Mouse (Mus musculus): ENCODE data around the gene Polr3gl.

The Polr3gl gene

DNA sequence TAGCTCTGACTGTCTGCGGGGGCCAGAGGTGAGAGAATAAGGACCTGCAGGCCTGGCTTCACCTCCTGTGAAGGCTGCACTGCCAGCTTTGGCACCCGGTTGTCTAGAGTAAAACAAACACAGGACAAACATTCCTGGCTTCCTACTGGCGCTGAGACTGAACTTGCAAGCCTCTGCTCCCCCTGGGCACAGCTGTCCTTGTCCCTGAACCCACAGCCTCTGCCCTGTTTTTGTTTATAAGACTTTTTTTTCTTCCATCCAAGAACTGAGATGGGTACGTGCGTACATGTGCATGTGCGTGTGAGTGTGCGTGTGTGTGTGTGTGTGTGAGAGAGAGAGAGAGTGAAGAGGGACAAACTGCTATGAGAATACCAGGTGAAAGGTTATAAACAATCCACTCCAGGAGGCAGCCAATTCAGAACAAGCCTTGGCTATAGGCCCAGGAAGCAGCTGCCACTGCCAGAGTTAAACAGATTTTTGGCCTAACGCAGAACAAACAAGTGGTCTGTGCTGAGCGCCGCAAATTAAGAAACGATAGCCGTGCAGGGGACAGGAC, 38.9 kb downstream of the Polr3gl start:
- no peak for DNase-seq

DNA sequence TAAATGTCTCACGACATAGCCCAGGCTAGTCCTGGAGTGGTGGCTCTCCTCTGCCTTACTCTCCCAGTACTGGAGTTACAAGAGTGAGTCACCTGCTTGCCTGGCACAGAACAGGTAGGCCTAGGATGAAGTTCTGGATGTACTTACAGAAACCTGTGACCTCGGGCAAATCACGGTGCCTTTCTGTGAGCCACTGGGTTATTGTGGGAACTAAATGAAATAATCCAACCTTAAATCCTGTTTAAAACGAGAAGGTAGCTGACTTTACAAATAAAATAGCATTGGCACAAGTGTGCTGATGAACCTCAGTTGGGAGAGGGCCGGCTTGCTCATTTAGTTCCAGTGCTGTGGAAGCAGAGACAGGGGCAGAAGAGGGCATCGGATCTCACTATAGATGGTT, 39.7 kb downstream of the Polr3gl start:
- DNase-seq = no peak

DNA sequence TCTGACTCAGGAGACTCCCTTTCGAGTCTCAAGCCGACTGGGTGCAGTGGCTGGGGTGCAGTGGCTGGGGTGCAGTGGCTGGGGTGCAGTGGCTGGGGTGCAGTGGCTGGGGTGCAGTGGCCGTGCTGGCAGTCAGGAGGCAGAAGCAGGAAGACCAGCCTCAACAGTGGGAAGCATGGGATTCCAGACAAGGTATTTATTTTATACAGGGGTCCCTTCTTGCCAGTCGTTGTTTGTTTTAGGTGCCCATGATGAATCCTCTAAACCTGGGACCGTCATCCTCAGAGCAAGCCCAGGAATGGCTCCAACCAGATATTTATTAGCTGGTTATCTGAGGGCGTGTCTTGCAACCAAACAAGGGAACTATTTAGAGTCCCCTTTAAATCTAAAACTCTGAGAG, 40.4 kb downstream of the Polr3gl start:
- DNase-seq = no peak

DNA sequence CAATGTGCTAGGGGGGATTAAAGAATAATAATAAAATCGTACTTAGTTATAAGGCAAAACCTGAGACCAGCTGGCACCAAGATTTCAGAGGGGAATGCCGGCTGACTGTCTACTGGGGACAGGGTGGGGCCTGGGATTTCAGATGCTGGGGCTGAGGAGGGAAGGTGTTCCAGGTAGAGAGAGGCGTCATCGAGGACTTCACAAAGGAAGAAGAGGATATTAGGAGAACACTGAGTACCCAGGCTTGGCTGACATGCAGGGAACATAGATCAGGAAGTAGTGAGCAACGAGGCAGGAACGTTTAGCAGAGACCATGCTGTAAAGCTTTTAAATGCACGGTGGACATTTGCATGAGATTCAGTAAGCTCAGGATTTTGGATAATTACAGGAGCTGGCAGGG, 42.1 kb downstream of the Polr3gl start:
- no peak for DNase-seq

DNA sequence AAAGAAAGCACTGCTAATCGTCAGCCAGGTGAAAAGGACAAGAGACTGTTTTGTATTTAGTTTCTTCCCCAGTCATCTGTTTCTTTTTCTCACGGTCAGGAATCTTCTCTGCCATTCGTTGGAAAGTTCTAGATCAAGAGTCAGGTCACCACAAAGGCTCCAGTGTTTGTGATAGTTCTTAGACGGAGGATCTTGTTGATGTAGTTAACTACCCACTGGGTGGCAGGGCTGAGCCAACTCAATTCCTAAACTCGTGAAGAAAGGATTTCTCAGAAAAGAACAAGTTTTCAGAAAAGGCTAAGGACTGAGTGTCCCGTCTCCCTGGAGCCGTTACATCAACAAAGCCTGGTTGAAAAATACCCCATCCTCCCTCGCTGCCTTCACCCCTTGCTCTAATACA, 42.8 kb downstream of the Polr3gl start:
- DNase-seq = peak; percentile 50

DNA sequence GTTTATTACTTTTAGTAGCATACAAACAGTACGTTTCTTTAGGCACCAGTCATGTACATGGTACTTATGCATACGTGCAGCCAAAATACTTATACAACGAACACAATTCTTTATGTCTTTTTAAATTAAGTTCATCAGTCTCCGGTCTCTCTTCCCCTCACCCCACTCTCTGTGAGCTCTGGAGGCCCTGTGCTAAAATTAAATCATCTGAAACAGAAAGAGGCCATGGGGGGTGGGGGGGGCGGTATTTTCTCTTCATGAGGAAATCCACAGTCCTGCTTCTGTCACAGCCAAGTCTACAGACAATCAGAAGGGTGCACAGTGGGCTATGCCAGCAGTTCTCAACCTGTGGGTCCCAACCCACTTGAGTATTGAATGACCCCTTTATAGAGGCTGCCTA, 44.6 kb downstream of the Polr3gl start:
- DNase-seq = no peak

DNA sequence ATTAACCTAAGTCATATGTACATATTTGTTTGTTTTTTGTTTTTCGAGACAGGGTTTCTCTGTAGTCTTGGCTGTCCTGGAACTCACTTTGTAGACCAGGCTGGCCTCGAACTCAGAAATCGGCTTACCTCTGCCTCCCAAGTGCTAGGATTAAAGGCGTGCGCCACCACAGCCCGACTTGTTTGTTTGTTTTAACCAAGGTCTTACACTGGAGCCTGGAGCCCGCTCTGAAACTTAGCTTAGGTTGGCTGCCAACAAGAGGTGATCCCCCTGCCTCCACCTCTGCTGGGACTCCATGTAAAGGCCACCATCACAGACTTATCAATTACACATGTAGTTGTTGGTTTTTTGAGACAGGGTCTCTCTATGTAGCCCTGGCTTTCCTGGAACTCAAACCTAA, 45.2 kb downstream of the Polr3gl start:
- no peak for DNase-seq

DNA sequence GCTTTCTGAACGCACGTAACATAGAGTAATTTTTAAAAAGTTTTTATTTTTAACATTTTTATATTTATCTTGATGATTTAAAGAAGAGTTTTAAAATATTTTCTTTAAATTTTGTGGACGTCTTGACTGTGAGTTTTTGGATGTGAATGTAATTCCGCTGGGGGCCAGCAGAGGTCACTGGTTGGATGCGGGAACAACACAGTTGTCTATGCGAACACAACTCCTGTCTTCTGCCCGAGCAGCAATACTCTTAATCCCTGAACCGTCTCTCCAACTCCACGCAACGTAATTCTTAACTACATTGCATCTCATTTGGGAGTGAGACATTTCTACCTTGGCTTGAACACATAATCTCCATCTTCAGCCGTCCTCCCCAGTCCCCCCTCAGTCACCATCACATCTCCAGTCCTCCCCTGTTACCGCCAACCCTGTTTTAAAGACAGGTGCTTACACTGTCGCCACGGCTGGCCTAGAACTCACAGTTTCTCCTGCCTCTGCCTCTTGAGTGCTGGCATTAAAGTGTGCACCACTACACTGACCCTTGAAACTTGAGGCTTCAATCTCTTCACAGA, 46.5 kb downstream of the Polr3gl start:
- peak; percentile 78 for DNase-seq

DNA sequence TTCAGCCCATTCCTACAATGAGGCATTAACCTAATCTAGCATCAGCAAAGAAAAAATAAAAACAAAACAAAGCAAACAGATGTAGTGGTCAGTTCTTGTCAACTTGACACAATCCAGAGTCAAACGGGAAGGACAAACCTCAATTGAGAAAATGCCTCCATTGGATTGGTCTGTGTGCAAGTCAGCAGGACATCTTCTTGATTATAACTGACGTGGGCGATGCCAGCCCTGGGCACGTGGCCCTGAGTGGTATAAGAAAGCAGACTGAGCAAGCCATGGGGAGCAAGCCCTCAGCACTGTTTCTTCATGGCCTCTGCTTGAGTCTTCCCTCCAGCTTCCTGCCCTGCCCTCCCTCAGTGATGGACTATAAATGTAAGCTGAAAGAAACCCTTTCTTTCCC, 47.1 kb downstream of the Polr3gl start:
- DNase-seq = no peak

DNA sequence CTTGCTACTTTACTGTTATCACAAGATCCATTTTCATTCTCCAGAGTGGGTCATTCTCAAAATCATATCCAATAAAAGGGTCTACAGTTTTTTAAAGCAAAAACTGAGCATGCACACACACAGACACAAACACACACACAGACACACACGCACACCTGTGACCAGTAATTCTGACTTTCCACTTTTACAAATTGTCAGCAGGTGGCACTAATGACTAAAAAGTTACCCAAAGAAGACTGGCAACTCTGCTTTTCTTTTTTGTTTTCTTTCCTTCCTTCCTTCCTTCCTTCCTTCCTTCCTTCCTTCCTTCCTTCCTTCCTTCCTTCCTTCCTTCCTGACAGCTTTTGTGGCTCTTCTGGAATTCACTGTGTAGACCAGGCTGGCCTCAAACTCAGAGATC, 48.4 kb downstream of the Polr3gl start:
- DNase-seq = no peak

DNA sequence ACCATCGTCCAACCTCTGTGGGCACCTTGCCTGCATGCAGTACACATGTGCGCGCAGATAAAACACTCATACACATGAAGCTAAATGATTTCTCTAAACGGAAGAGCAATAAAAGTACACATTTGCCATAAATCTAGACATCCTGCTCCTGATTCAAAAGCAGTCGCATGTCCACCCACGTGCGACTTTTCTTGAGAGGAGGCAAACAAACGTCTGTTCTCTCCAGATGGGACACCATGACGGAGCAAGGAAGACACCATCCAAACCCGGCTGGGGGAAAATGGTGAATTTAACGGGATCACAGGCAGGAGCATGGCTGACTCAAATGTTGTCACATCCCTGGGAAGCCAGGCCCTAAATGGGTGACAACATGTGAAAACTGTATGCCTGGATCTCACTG, 50.6 kb downstream of the Polr3gl start:
- DNase-seq = no peak

DNA sequence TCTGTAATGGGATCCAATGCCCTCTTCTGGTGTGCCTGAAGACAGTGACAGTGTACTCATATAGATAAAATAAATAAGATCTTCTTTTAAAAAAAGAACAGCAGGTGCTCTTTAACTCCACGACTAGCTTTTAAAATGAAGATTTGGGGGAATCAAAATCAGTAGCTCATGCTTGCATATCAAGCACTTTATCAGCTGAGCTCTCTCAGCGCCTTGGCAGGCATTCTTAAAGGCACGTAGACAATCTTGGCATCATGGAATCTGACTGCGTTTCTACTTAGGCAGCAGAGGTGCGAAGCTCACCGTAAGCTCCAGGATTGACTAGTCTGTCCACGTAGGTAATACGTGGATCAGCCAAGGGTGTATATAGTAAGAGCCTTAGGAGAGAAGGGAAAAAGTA, 51.4 kb downstream of the Polr3gl start:
- DNase-seq = no peak

DNA sequence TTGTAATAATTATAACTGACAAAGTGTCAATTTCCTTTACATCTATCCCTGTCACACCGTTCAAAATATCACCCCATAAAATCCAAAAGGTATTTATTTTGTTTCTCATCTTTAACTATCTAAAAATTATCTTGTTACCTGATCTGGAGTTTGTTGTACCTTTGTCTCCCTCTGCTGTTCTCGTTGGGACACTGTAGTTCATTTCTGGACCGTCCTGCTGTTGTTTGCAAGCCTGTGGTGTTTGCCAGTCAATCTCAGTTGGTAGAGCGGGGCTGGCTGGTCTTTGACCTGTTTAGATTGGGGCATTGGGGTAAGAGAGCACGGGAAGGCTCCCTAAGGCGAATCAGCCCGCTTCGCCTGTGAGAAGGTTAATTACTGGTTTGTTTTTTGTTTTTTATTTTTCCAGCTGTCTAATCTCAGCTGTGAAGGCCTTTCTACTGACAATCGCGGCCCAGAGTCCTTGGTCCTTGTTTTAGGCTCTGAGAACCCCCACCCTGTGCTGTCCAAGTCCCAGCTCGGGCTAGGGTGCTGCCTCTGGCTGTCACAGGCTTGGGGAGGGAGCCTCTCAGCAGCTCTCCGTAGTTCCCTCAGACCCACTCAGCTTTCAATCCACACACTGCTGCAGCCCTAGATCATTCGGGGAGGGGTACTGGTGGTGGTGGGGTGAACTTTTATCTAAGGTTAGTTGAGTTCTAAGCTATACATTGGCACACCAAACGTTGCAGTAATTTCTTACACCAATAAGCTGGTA, 52.5 kb downstream of the Polr3gl start:
- no peak for DNase-seq

DNA sequence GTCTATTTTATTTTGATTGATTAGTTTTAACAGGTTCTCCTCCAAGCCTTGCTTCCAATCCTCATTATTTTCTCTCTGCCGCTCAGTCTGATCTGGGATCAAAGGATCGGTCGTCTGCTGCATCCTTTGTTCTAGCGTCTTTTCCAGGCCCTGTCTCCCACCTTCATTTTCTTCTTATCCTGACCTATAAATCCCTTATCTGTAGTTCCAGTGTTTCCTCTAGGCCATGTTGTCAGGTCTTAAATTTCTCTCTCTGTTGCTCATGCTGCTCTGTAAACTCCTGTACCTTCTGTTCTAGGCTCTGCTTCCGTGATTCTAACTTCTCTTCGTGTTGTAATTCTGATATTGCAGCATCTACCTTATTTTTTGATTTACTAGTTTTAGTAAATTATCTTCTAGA, 53.2 kb downstream of the Polr3gl start:
- DNase-seq = no peak

DNA sequence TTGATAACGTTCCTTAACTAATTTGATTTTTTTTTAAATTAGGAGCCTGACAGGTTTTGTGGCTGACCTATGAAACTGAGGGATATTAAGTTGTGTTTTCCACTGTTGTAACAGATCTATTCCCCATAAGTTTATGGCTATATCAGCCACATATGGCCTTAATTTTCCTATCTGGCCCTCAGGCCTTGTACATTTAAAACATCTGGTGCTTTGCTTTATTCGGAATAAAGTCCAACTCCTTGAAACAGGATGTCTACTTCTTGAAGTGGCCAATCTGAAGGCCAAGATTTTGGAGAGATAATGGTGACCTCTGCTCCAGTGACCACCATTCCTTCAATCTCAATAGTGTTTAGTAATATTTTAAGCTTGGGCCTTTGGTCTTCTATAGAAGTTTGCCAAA, 54.7 kb downstream of the Polr3gl start:
- no peak for DNase-seq

DNA sequence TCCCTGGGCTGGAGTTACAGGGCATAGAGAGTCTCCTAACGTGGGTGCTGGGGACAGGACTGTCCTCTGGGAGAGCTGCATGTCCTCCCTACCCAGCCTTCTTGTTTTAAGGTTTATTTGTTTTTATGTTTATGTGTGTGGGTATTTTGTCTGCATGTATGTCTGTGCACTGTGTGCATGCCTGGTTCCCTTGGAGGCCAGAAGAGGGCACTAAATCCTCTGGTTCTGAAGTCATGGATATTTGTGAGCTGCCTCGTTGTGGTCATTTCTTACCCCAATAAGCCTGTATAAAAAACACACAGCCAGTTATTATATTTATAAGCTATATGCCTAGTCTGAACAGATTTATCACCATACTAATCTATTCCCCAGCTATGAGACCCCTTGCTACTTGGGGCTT, 59.7 kb downstream of the Polr3gl start:
- DNase-seq = no peak

DNA sequence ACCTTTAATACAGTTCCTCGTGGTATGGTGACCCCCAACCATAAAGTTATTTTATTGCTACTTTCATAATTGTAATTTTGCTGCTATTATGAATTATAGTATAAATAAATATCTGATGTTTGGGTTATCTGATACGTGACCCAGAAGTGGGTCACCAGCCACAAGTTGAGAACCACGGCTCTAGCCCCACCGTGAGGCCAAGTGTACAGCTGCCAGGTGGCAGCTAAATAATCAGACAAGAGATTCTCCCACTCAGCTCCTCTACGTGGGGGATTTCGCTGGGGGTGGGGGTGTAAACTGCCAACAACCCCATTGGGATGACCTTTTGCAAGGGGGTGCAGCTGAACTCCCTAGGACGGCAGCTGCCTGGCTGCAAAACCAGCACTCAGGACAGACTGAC, 61.9 kb downstream of the Polr3gl start:
- DNase-seq = no peak

DNA sequence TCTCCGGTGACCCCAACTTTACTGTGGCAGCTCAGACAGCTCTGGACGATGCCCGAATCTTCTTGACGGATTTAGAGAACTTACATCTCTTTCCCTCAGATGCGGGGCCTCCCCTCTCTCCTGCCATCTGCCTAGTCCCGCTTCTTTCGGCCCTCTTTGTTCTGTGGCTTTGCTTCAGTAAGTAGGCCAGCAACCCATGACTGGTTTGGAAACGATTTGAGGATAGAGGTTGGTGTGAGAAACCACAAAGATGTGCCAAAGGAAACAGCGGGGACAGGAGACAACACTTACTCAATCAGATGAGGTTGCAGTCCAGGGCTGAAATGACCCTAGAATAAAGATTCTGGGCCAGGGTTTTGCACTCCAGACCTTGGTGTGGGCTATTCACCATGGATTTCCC, 65.5 kb downstream of the Polr3gl start:
- no peak for DNase-seq

Measured in liver (tissue).